ENCODE assay signal across 24 mouse cellular contexts in genomic region chr15:5991351-5992065, GRCm38 (mm10).
"Had no signal": no experiment of that assay in that cellular context is flagged by ENCODE, and none has a peak within 500 bp of the region (broad histone marks: within the 10 kb centered on the region; RNA-seq: fewer than 3 reads in every experiment).

No protein-coding gene starts in this region.

- H3K27me3 ChIP-seq: heart, embryonic 12.5 days; hindbrain, embryonic 12.5 days; intestine, embryonic 15.5 days; kidney, embryonic 15.5 days; limb, embryonic 13.5 days; limb, embryonic 15.5 days; liver, embryonic 12.5 days had no signal

- H3K9ac ChIP-seq: heart, embryonic 12.5 days; hindbrain, embryonic 12.5 days; hindbrain, embryonic 14.5 days; intestine, embryonic 15.5 days; kidney, embryonic 15.5 days; limb, embryonic 13.5 days; limb, embryonic 15.5 days; liver, embryonic 12.5 days; liver, embryonic 14.5 days had no signal

- H3K4me3 ChIP-seq: heart, adult 2 months; heart, embryonic 12.5 days; hindbrain, embryonic 10.5 days; hindbrain, embryonic 12.5 days; intestine, embryonic 15.5 days; kidney, embryonic 15.5 days; limb, embryonic 13.5 days; limb, embryonic 15.5 days; liver, embryonic 12.5 days had no signal

- H3K36me3 ChIP-seq: heart, embryonic 12.5 days; hindbrain, embryonic 10.5 days; hindbrain, embryonic 12.5 days; intestine, embryonic 15.5 days; kidney, embryonic 15.5 days; limb, embryonic 13.5 days; limb, embryonic 15.5 days; liver, embryonic 12.5 days had no signal

- H3K9me3 ChIP-seq: heart, embryonic 12.5 days; hindbrain, embryonic 10.5 days; hindbrain, embryonic 12.5 days; intestine, embryonic 15.5 days; kidney, embryonic 15.5 days; limb, embryonic 13.5 days; limb, embryonic 15.5 days; liver, embryonic 12.5 days had no signal

- H3K27ac ChIP-seq: heart, adult 2 months; hindbrain, embryonic 10.5 days; hindbrain, embryonic 12.5 days; hindbrain, embryonic 14.5 days; intestine, embryonic 15.5 days; kidney, embryonic 15.5 days; kidney, postnatal 0 days; limb, embryonic 13.5 days; limb, embryonic 15.5 days; liver, embryonic 12.5 days; liver, embryonic 14.5 days had no signal

- DNase-seq: gastrocnemius, postnatal 14 days; gastrocnemius, postnatal 36 days; heart, adult 11 months; heart, adult 2 months; heart, postnatal 10 days; heart, postnatal 4 days; kidney, adult 11 months; kidney, adult 8-10 months; kidney, postnatal 14 days; kidney, postnatal 36 days; layer of hippocampus, adult 9-11 months; layer of hippocampus, postnatal 36 days; left cerebral cortex, postnatal 4 days had no signal

- H3K4me1 ChIP-seq: heart, embryonic 12.5 days; hindbrain, embryonic 10.5 days; hindbrain, embryonic 12.5 days; intestine, embryonic 15.5 days; kidney, embryonic 15.5 days; limb, embryonic 13.5 days; limb, embryonic 15.5 days; liver, embryonic 12.5 days had no signal
